Mouse (Mus musculus) CH12.LX (cell line): ENCODE measurements at regions not wholly inside any gene's neighbourhood (a gene's known extent, or its start where the extent isn't known, plus 50 kb on each side); places are given as distances from the start of the nearest gene placed in this dataset.

Source experiments
- DNase-seq: peaks from one replicate; pipeline ENCODE4 v3.0.0-alpha.2; 2013; ENCODE audit errors: extremely low read depth
- H3K27ac ChIP-seq: 2 replicates; pipeline ENCODE4 v1.5.1; 2012; ENCODE audit warnings: low read depth, mild to moderate bottlenecking, control low read depth, moderate library complexity; ENCODE audit not compliant: insufficient read depth
- H3K27me3 ChIP-seq: replicated peaks from 2 replicates; pipeline ENCODE3; 2012; ENCODE audit warnings: inconsistent platforms
- H3K36me3 ChIP-seq, 2 experiments: replicated peaks in 1 of 2; 2 replicates each; pipeline versions ENCODE3 to v1.6.1; 2012; ENCODE audit warnings: inconsistent platforms in 1 of 2, low read length in 1 of 2, mild to moderate bottlenecking in 1 of 2, mixed read lengths in 1 of 2, moderate library complexity in 1 of 2; ENCODE audit not compliant: control insufficient read depth in 1 of 2, insufficient read depth in 1 of 2
- H3K4me1 ChIP-seq, 2 experiments: 2 replicates each; pipeline ENCODE4 v1.6.1; 2012; ENCODE audit warnings: inconsistent platforms in 1 of 2, moderate library complexity in 1 of 2; ENCODE audit not compliant: insufficient read depth in 2 of 2, control insufficient read depth in 1 of 2
- H3K4me2 ChIP-seq: 2 replicates; pipeline ENCODE4 v1.6.1; 2012; ENCODE audit warnings: low read depth, mild to moderate bottlenecking, control low read depth; ENCODE audit not compliant: poor library complexity, insufficient read depth, severe bottlenecking
- H3K4me3 ChIP-seq, 3 experiments: fragments of 150-350 bp in 1 of 3; sonication (generic) in 1 of 3; replicated peaks in 1 of 3; 2 replicates each; pipeline versions ENCODE3 to v1.5.1; 2011 to 2012; ENCODE audit warnings: low read depth in 2 of 3, low read length in 2 of 3, mild to moderate bottlenecking in 2 of 3, moderate library complexity in 2 of 3, control low read depth in 1 of 3, improper control_type of control experiment in 1 of 3, inconsistent platforms in 1 of 3, mixed read lengths in 1 of 3; ENCODE audit not compliant: poor library complexity in 1 of 3
- H3K79me2 ChIP-seq: replicated peaks from 2 replicates; pipeline ENCODE4 v1.6.1; 2012; ENCODE audit warnings: mild to moderate bottlenecking, moderate library complexity; ENCODE audit not compliant: control insufficient read depth, poor library complexity, insufficient read depth, severe bottlenecking; ENCODE audit errors: extremely low read depth
- H3K9ac ChIP-seq: 2 replicates; pipeline ENCODE4 v1.6.1; 2012; ENCODE audit warnings: low read depth, mild to moderate bottlenecking, control low read depth, moderate library complexity; ENCODE audit not compliant: insufficient read depth
- H3K9me3 ChIP-seq: replicated peaks from 2 replicates; pipeline ENCODE3; 2012; ENCODE audit warnings: low read length, inconsistent platforms, mixed read lengths
- BHLHE40 ChIP-seq: IDR thresholded peaks from 2 replicates; pipeline ENCODE4 v1.6.1; 2011; ENCODE audit warnings: mild to moderate bottlenecking, low read depth, low read length, improper control_type of control experiment
- ETS1 ChIP-seq: conservative IDR thresholded peaks from 2 replicates; pipeline ENCODE4 v1.6.1; 2012; ENCODE audit warnings: low read depth, mild to moderate bottlenecking, inconsistent platforms, low read length, improper control_type of control experiment, moderate library complexity
- GABPA ChIP-seq: IDR thresholded peaks from 2 replicates; pipeline ENCODE4 v1.6.1; 2012; ENCODE audit warnings: low read depth, low read length, improper control_type of control experiment, inconsistent platforms; ENCODE audit not compliant: insufficient replicate concordance
- HCFC1 ChIP-seq: IDR thresholded peaks from 2 replicates; pipeline ENCODE4 v1.6.1; 2012; ENCODE audit warnings: low read depth, mild to moderate bottlenecking, inconsistent platforms, low read length, improper control_type of control experiment
- JUN ChIP-seq: IDR thresholded peaks from 2 replicates; pipeline ENCODE4 v1.6.1; 2011; ENCODE audit warnings: low read depth, mild to moderate bottlenecking, low read length, improper control_type of control experiment, moderate library complexity; ENCODE audit not compliant: insufficient read depth
- JUND ChIP-seq: conservative IDR thresholded peaks from 2 replicates; pipeline ENCODE4 v1.6.1; 2011; ENCODE audit warnings: low read depth, low read length, improper control_type of control experiment
- MEF2A ChIP-seq: IDR thresholded peaks from 2 replicates; pipeline ENCODE4 v1.6.1; 2014; ENCODE audit warnings: low read depth, mild to moderate bottlenecking, inconsistent platforms, low read length, improper control_type of control experiment, borderline replicate concordance
- MYC ChIP-seq: IDR thresholded peaks from 2 replicates; pipeline ENCODE4 v1.6.1; 2011; ENCODE audit warnings: low read depth, mild to moderate bottlenecking, improper control_type of control experiment, low read length
- NRF1 ChIP-seq: IDR thresholded peaks from 2 replicates; pipeline ENCODE4 v1.6.1; 2014; ENCODE audit warnings: low read depth, mild to moderate bottlenecking, inconsistent platforms, low read length, improper control_type of control experiment, moderate library complexity
- PAX5 ChIP-seq: IDR thresholded peaks from 2 replicates; pipeline ENCODE4 v1.6.1; 2012; ENCODE audit warnings: low read length, inconsistent platforms, mixed read lengths
- POLR2A ChIP-seq: IDR thresholded peaks from 2 replicates; pipeline ENCODE4 v1.6.1; 2011; ENCODE audit warnings: low read depth, mild to moderate bottlenecking, improper control_type of control experiment, low read length
- RAD21 ChIP-seq: IDR thresholded peaks from 2 replicates; pipeline ENCODE4 v1.6.1; 2011; ENCODE audit warnings: low read depth, mild to moderate bottlenecking, low read length, improper control_type of control experiment, moderate library complexity
- RCOR1 ChIP-seq: conservative IDR thresholded peaks from 2 replicates; pipeline ENCODE4 v1.6.1; 2012; ENCODE audit warnings: low read depth, mild to moderate bottlenecking, inconsistent platforms, low read length, improper control_type of control experiment
- SIN3A ChIP-seq: IDR thresholded peaks from 2 replicates; pipeline ENCODE4 v1.6.1; 2012; ENCODE audit warnings: low read length, improper control_type of control experiment, inconsistent platforms
- SMC3 ChIP-seq: IDR thresholded peaks from 2 replicates; pipeline ENCODE4 v1.6.1; 2011; ENCODE audit warnings: low read depth, low read length, improper control_type of control experiment
- TBP ChIP-seq: conservative IDR thresholded peaks from 2 replicates; pipeline ENCODE4 v1.6.1; 2011; ENCODE audit warnings: low read depth, low read length, improper control_type of control experiment
- TCF12 ChIP-seq: IDR thresholded peaks from 2 replicates; pipeline ENCODE4 v1.6.1; 2014; ENCODE audit warnings: low read depth, mild to moderate bottlenecking, inconsistent platforms, low read length, improper control_type of control experiment
- UBTF ChIP-seq: IDR thresholded peaks from 2 replicates; pipeline ENCODE4 v1.6.1; 2012; ENCODE audit warnings: low read depth, mild to moderate bottlenecking, inconsistent platforms, low read length, improper control_type of control experiment, moderate library complexity
- USF1 ChIP-seq: IDR thresholded peaks from 2 replicates; pipeline ENCODE4 v1.6.1; 2014; ENCODE audit warnings: low read depth, mild to moderate bottlenecking, inconsistent platforms, low read length, improper control_type of control experiment
- ZKSCAN1 ChIP-seq: IDR thresholded peaks from 2 replicates; pipeline ENCODE4 v1.6.1; 2012; ENCODE audit warnings: low read depth, inconsistent platforms, low read length, improper control_type of control experiment, borderline replicate concordance
- ZMIZ1 ChIP-seq: IDR thresholded peaks from 2 replicates; pipeline ENCODE4 v1.6.1; 2012; ENCODE audit warnings: low read depth, mild to moderate bottlenecking, inconsistent platforms, low read length, improper control_type of control experiment
- ZNF384 ChIP-seq: IDR thresholded peaks from 2 replicates; pipeline ENCODE4 v1.6.1; 2012; ENCODE audit warnings: low read depth, low read length, improper control_type of control experiment, inconsistent platforms
- dilution Hi-C: fragments of 300-500 bp; cut with MboI; formaldehyde crosslinking; loops from 2 replicates; pipeline ENCODE4 v1.14.3; 2020; ENCODE audit warnings: low sequenced_read_pairs; ENCODE audit not compliant: extremely low pct_unique_long_range_greater_than_20kb, extremely low pct_ligation_motif_present
- in situ Hi-C: fragments of 300-500 bp; cut with MboI; formaldehyde crosslinking; loops from 3 replicates; pipeline ENCODE4 v1.14.3; 2019; ENCODE audit warnings: low sequenced_read_pairs, low pct_ligation_motif_present, low pct_unique_long_range_greater_than_20kb, mixed read lengths

GRCm38 (mm10) chr2:50520169-50520568 is 223.6 kb upstream of the Mmadhc start:
- in situ Hi-C loops = no loop called here
- no peak for TF ChIP-seq SIN3A
- no peak for TF ChIP-seq MEF2A
- TF ChIP-seq NRF1 = no peak
- no peak for TF ChIP-seq TCF12
- no peak for TF ChIP-seq SMC3
- no peak for TF ChIP-seq GABPA
- TF ChIP-seq HCFC1 = no peak
- no peak for TF ChIP-seq POLR2A
- H3K36me3 ChIP-seq = no peaks in the 10 kb centered on the region

GRCm38 (mm10) chr2:50519129-50519504 is 222.5 kb upstream of the Mmadhc start:
- no peaks in the 10 kb centered on the region for H3K79me2 ChIP-seq
- DNase-seq = no peak
- TF ChIP-seq JUND = no peak
- TF ChIP-seq BHLHE40 = no peak
- TF ChIP-seq ZMIZ1 = no peak
- TF ChIP-seq ZKSCAN1 = no peak
- TF ChIP-seq RCOR1 = no peak
- no peak for TF ChIP-seq NRF1
- no peak for TF ChIP-seq TBP
- TF ChIP-seq SMC3 = no peak
- TF ChIP-seq ZNF384 = no peak
- TF ChIP-seq ETS1 = no peak
- TF ChIP-seq RAD21 = no peak
- TF ChIP-seq PAX5 = no peak
- TF ChIP-seq MYC = no peak
- TF ChIP-seq UBTF = no peak
- TF ChIP-seq TCF12 = no peak
- no peak for TF ChIP-seq JUN
- no peak for TF ChIP-seq USF1
- no peak overlapping the region for H3K9ac ChIP-seq
- H3K4me2 ChIP-seq = no peak overlapping the region
- H3K9me3 ChIP-seq = no peaks in the 10 kb centered on the region
- H3K4me1 ChIP-seq = no peaks in the 10 kb centered on the region
- H3K36me3 ChIP-seq = no peaks in the 10 kb centered on the region
- H3K4me3 ChIP-seq = no peak overlapping the region
- dilution Hi-C loops (no loop called here), in situ Hi-C loops (no loop called here)
- H3K27ac ChIP-seq = no peak overlapping the region
- no peaks in the 10 kb centered on the region for H3K27me3 ChIP-seq

More at GRCm38 (mm10) chr2:50520169-50520568, 223.6 kb upstream of the Mmadhc start:
- H3K4me2 ChIP-seq = no peak overlapping the region
- H3K4me1 ChIP-seq = no peaks in the 10 kb centered on the region
- no peak overlapping the region for H3K9ac ChIP-seq
- no peak overlapping the region for H3K4me3 ChIP-seq
- DNase-seq = no peak
- dilution Hi-C loops = no loop called here
- H3K79me2 ChIP-seq = no peaks in the 10 kb centered on the region
- no peaks in the 10 kb centered on the region for H3K9me3 ChIP-seq
- no peak overlapping the region for H3K27ac ChIP-seq
- no peaks in the 10 kb centered on the region for H3K27me3 ChIP-seq
